Mouse (Mus musculus) ES-Bruce4 (cell line): ENCODE results near the gene Lonp1.

Experiments
- CTCF ChIP-seq: IDR thresholded peaks from one replicate; pipeline ENCODE4 v1.8.1; 2011; ENCODE audit warnings: low read depth, low read length
- EP300 ChIP-seq: IDR thresholded peaks from 2 replicates; pipeline ENCODE4 v1.6.1; 2011; ENCODE audit warnings: low read depth, low read length; ENCODE audit not compliant: insufficient read depth
- POLR2A ChIP-seq: IDR thresholded peaks from one replicate; pipeline ENCODE4 v1.8.1; 2011; ENCODE audit warnings: low read length; ENCODE audit not compliant: insufficient read depth

DNA sequence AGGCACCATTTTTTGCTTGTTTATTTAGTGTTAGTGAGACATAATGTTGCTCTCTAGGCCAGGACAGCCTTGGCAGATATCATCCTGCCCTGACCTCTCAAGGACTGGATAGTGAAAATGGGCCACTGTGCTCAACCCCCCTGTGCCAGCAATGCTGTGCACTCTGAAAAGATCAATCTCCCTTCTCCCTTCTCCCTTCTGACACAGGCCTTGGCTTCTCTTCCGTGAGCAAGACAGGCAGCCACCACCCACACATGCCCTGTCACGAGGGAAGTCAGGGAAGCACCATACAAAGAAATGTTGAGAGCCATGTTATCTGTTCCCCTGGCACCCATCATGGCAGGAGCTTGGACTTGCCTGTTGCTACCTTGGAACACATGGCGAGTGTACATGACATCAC is 28.6 kb upstream of the Lonp1 start:
- TF ChIP-seq POLR2A (no peak), CTCF (no peak), EP300 (no peak)
